Mouse (Mus musculus) c-Kit-positive CD71-positive TER-119-negative erythroid progenitor cells, embryonic 14.5 days (primary cell): Measurements from ENCODE around the gene Kcna7.
"Not testable (repeated sequence)": the region's sequence is repeated elsewhere in the genome, so short reads cannot be mapped to it uniquely, and the experiment has no call there.

Source experiments
- DNase-seq: peaks from one replicate; pipeline ENCODE4 v3.0.0-alpha.2; 2013; ENCODE audit warnings: low read depth

Kcna7 gene

GRCm38 (mm10) chr7:45405091-45406075 is at the start of gene Kcna7:
Kcna7 (plus strand) TSS chr7:45405653.
- peak; percentile 42 for DNase-seq

- no peak for DNase-seq
These were observed 49.4 kb upstream of the Kcna7 start for GRCm38 (mm10) chr7:45356087-45356486.

- DNase-seq, result not testable (repeated sequence)
These were observed 46.4 kb upstream of the Kcna7 start for GRCm38 (mm10) chr7:45359081-45359480.

- no peak for DNase-seq
These were observed 44.9 kb upstream of the Kcna7 start for GRCm38 (mm10) chr7:45360404-45361125.

GRCm38 (mm10) chr7:45361243-45361804 is 44.1 kb upstream of the Kcna7 start:
- peak; percentile 73 for DNase-seq

- peak; percentile 74 for DNase-seq
These were observed 42.7 kb upstream of the Kcna7 start for GRCm38 (mm10) chr7:45362801-45363200.

- no peak for DNase-seq
These were observed 41.5 kb upstream of the Kcna7 start for GRCm38 (mm10) chr7:45363983-45364382.

- no peak for DNase-seq
These were observed 39.5 kb upstream of the Kcna7 start for GRCm38 (mm10) chr7:45365742-45366651.

- DNase-seq, result no peak
These were observed 38.8 kb upstream of the Kcna7 start, which contains the start of gene Ppfia3 for GRCm38 (mm10) chr7:45366652-45367019. Ppfia3 (minus strand) TSS chr7:45367019.

GRCm38 (mm10) chr7:45367020-45367880 is 38.2 kb upstream of the Kcna7 start:
- peak; percentile 91 for DNase-seq

GRCm38 (mm10) chr7:45368178-45368577 is 37.3 kb upstream of the Kcna7 start:
- no peak for DNase-seq

- DNase-seq, result no peak
These were observed 36.3 kb upstream of the Kcna7 start for GRCm38 (mm10) chr7:45369022-45369745.

GRCm38 (mm10) chr7:45369836-45370474 is 35.5 kb upstream of the Kcna7 start:
- no peak for DNase-seq

- peak; percentile 90 for DNase-seq
These were observed 34.8 kb upstream of the Kcna7 start, which contains the start of gene Lin7b for GRCm38 (mm10) chr7:45370475-45371311. Lin7b (minus strand) TSS chr7:45370583.

GRCm38 (mm10) chr7:45372371-45372770 is 33.1 kb upstream of the Kcna7 start:
- no peak for DNase-seq

GRCm38 (mm10) chr7:45374620-45375019 is 30.8 kb upstream of the Kcna7 start:
- DNase-seq, result no peak

GRCm38 (mm10) chr7:45376057-45376456 is 29.4 kb upstream of the Kcna7 start:
- DNase-seq, result no peak

GRCm38 (mm10) chr7:45386077-45386476 is 19.4 kb upstream of the Kcna7 start:
- DNase-seq, result no peak
